Mouse (Mus musculus): ENCODE measurements at regions not wholly inside any gene's neighbourhood (a gene's known extent, or its start where the extent isn't known, plus 50 kb on each side); places are given as distances from the start of the nearest gene placed in this dataset. TPM values are rescaled to one million over a fixed set of nuclear protein-coding genes. Genes with fewer than 3 reads are reported as not detected.

- WGBS (ENCODE audit: insufficient replicate concordance) = 56% methylated on average over 4 of the region's 4 CpGs
- no peak overlapping the region for H3K9ac ChIP-seq (replicated peaks)
- H3K27me3 ChIP-seq (ENCODE audit: insufficient read depth, low read length) = no peaks in the 10 kb centered on the region
- H3K27ac ChIP-seq (ENCODE audit: low read depth) = no peak overlapping the region
- no peaks in the 10 kb centered on the region for H3K4me1 ChIP-seq (ENCODE audit: insufficient read depth)
- no peak overlapping the region for H3K4me3 ChIP-seq (ENCODE audit: low read depth, low read length)
- no peak for ATAC-seq
- TF ChIP-seq CTCF (IDR thresholded peaks at IDR 0.05; ENCODE audit: low read depth) (no peak), EP300 (IDR thresholded peaks at IDR 0.05; ENCODE audit: low read depth) (no peak)
- H3K4me2 ChIP-seq (ENCODE audit: low read depth, low read length) = no peak overlapping the region
- no peaks in the 10 kb centered on the region for H3K9me3 ChIP-seq (ENCODE audit: low read length)
- DNase-seq = no peak
- no peaks in the 10 kb centered on the region for H3K36me3 ChIP-seq (replicated peaks; ENCODE audit: insufficient read depth, low read length)
These were observed 656.9 kb downstream of the Phf3 start for GRCm38 (mm10) chr1:30216764-30217348.

DNA sequence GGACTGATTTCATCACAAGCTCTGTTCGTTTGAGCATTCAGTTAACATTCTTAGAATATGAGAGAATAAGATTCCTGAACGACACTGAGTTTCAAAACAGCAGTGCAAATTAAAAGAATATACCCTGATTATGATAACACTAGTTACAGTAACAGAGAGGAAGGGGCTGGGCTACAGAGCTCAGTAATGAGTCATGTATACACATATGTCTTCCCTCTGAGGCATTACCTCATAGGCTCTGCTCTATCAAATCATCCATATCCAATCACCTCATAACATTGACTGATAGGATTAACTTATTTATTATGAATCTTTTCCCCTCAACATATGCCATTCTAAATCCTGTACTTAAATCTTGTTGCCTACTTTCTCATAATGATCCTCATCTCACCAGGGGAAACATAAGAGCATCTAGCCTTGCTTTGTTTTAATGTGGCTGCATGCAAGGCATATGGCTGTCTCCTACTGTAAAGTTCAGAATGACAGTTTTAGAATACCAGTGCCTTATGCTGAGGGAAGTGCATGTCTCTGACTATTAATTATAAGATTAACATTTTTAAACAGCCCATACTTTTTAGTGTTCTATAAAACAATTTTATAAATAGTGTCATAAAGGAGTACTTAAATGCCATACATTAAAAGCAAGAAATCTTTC is 669.0 kb downstream of the Phf3 start:
- WGBS (ENCODE audit: insufficient replicate concordance) = 45% methylated on average over 2 of the region's 2 CpGs
- Histone ChIP-seq H3K9ac (replicated peaks) (no peak overlapping the region), H3K27ac (ENCODE audit: low read depth) (no peak overlapping the region), H3K4me3 (ENCODE audit: low read depth, low read length) (no peak overlapping the region), H3K27me3 (ENCODE audit: insufficient read depth, low read length) (no peaks in the 10 kb centered on the region), H3K4me1 (ENCODE audit: insufficient read depth) (no peaks in the 10 kb centered on the region), H3K36me3 (replicated peaks; ENCODE audit: insufficient read depth, low read length) (no peaks in the 10 kb centered on the region), H3K4me2 (ENCODE audit: low read depth, low read length) (no peak overlapping the region), H3K9me3 (ENCODE audit: low read length) (no peaks in the 10 kb centered on the region)
- TF ChIP-seq EP300 (IDR thresholded peaks at IDR 0.05; ENCODE audit: low read depth) = no peak
- TF ChIP-seq CTCF (IDR thresholded peaks at IDR 0.05; ENCODE audit: low read depth) = no peak
- DNase-seq (no peak), ATAC-seq (no peak)

DNA sequence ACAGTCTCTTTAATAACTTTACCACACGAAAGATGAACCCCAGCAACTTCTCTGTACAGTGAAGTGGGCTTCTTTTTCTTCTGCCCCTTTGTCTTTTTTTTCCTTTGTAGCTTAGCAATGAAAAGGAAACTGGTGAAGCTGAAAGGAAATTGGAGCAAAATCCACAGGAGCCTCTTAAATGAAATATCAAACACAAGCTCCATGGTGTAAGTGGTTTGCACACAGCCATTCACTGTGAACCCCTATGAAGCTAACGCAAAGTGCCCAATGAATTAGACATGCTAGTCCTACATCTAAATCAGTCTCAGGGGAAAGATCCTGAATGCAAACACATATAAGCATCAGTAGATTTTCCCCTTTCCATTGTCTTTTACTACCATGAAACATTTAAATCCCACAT is 697.5 kb downstream of the Phf3 start:
- TF ChIP-seq CTCF (IDR thresholded peaks at IDR 0.05; ENCODE audit: low read depth) (no peak), EP300 (IDR thresholded peaks at IDR 0.05; ENCODE audit: low read depth) (no peak)
- no peak for ATAC-seq
- WGBS (ENCODE audit: insufficient replicate concordance) = 64% methylated on average over 2 of the region's 2 CpGs

DNA sequence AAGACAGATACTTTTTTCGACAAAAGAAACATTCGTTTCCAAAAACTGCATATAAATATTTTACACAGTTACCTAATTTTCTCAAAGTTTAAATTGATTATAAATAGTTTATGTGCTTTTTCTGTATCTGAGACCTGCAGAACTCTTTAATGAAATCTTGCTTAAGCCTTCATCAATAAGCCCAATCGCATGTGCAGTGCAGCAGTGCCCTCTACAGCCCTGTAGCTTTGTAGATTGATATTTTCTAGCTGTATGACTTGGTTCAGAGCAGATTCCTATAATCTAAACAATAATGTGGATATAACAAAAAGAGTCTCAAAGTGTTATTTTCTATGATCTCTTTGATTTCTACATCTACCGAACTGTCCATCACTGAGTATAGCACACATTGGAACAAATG is 728.7 kb downstream of the Phf3 start:
- Histone ChIP-seq H3K4me2 (ENCODE audit: low read depth, low read length) (no peak overlapping the region), H3K4me3 (ENCODE audit: low read depth, low read length) (no peak overlapping the region), H3K27me3 (ENCODE audit: insufficient read depth, low read length) (no peaks in the 10 kb centered on the region), H3K36me3 (replicated peaks; ENCODE audit: insufficient read depth, low read length) (no peaks in the 10 kb centered on the region), H3K9me3 (ENCODE audit: low read length) (no peaks in the 10 kb centered on the region), H3K9ac (replicated peaks) (no peak overlapping the region), H3K4me1 (ENCODE audit: insufficient read depth) (no peaks in the 10 kb centered on the region), H3K27ac (ENCODE audit: low read depth) (no peak overlapping the region)
- ATAC-seq = no peak
- no peak for DNase-seq
- no peak for TF ChIP-seq EP300 (IDR thresholded peaks at IDR 0.05; ENCODE audit: low read depth)
- TF ChIP-seq CTCF (IDR thresholded peaks at IDR 0.05; ENCODE audit: low read depth) = no peak
- 82% methylated on average over 4 of the region's 4 CpGs for WGBS (ENCODE audit: insufficient replicate concordance)

More for the DNA sequence above, 697.5 kb downstream of the Phf3 start:
- Histone ChIP-seq H3K4me3 (ENCODE audit: low read depth, low read length) (no peak overlapping the region), H3K4me2 (ENCODE audit: low read depth, low read length) (no peak overlapping the region), H3K27ac (ENCODE audit: low read depth) (no peak overlapping the region), H3K9ac (replicated peaks) (no peak overlapping the region), H3K4me1 (ENCODE audit: insufficient read depth) (no peaks in the 10 kb centered on the region), H3K27me3 (ENCODE audit: insufficient read depth, low read length) (no peaks in the 10 kb centered on the region), H3K9me3 (ENCODE audit: low read length) (no peaks in the 10 kb centered on the region), H3K36me3 (replicated peaks; ENCODE audit: insufficient read depth, low read length) (no peaks in the 10 kb centered on the region)
- DNase-seq = no peak

- DNase-seq (no peak), ATAC-seq (no peak)
- H3K27ac ChIP-seq (ENCODE audit: low read depth) = no peak overlapping the region
- no peak for TF ChIP-seq EP300 (IDR thresholded peaks at IDR 0.05; ENCODE audit: low read depth)
- TF ChIP-seq CTCF (IDR thresholded peaks at IDR 0.05; ENCODE audit: low read depth) = no peak
- no peak overlapping the region for H3K4me2 ChIP-seq (ENCODE audit: low read depth, low read length)
- 70% methylated on average over 3 of the region's 3 CpGs for WGBS (ENCODE audit: insufficient replicate concordance)
- H3K27me3 ChIP-seq (ENCODE audit: insufficient read depth, low read length) = no peaks in the 10 kb centered on the region
- no peaks in the 10 kb centered on the region for H3K36me3 ChIP-seq (replicated peaks; ENCODE audit: insufficient read depth, low read length)
- H3K9ac ChIP-seq (replicated peaks) = no peak overlapping the region
- no peak overlapping the region for H3K4me3 ChIP-seq (ENCODE audit: low read depth, low read length)
- no peaks in the 10 kb centered on the region for H3K4me1 ChIP-seq (ENCODE audit: insufficient read depth)
- H3K9me3 ChIP-seq (ENCODE audit: low read length) = no peaks in the 10 kb centered on the region
These were observed 759.5 kb downstream of the Phf3 start for GRCm38 (mm10) chr1:30114186-30114585.

Small RNAs in the stretch of these regions (microRNA-seq; reads per million reads assigned to microRNA genes)
- not detected for gene Gm27430

All from liver, postnatal 0 days (tissue).